Mouse (Mus musculus): Measurements from ENCODE around the gene Gm20431. TPM values are rescaled to one million over a fixed set of nuclear protein-coding genes. Genes with fewer than 3 reads are reported as not detected.

Gene Gm20431
- polyA plus RNA-seq, 1 experiment from 2014 or later = 6.1 TPM

- ATAC-seq (ENCODE audit: low FRiP score, low TSS enrichment) = no peak
- Histone ChIP-seq H3K9ac (ENCODE audit: low read depth, low read length) (no peak overlapping the region), H3K4me3 (ENCODE audit: low read length) (no peak overlapping the region), H3K27ac (ENCODE audit: low read depth, low read length) (no peak overlapping the region), H3K9me3 (ENCODE audit: control insufficient read depth, low read length) (no peaks in the 10 kb centered on the region), H3K27me3 (ENCODE audit: control insufficient read depth, insufficient read depth, low read length) (0 out of 2 replicates have a peak, but pooled peaks cover 4% of the 10 kb centered on the region), H3K4me2 (replicated peaks; ENCODE audit: low read depth, low read length) (no peak overlapping the region), H3K4me1 (ENCODE audit: control insufficient read depth, insufficient read depth, low read length) (0 out of 2 replicates have a peak, but pooled peaks cover 3% of the 10 kb centered on the region), H3K36me3 (ENCODE audit: control insufficient read depth, insufficient read depth, low read length) (peaks cover 25% of the 10 kb centered on the region)
- 72% methylated on average over 17 of the region's 17 CpGs for WGBS
These were observed 55.2 kb downstream of the Gm20431 start for GRCm38 (mm10) chr2:167605817-167606744.

- peak; percentile 81 for ATAC-seq (ENCODE audit: low FRiP score, low TSS enrichment)
- Histone ChIP-seq H3K27me3 (ENCODE audit: control insufficient read depth, insufficient read depth, low read length) (0 out of 2 replicates have a peak, but pooled peaks cover 4% of the 10 kb centered on the region), H3K4me1 (ENCODE audit: control insufficient read depth, insufficient read depth, low read length) (0 out of 2 replicates have a peak, but pooled peaks cover 3% of the 10 kb centered on the region), H3K4me3 (ENCODE audit: low read length) (no peak overlapping the region), H3K4me2 (replicated peaks; ENCODE audit: low read depth, low read length) (no peak overlapping the region), H3K9me3 (ENCODE audit: control insufficient read depth, low read length) (no peaks in the 10 kb centered on the region), H3K36me3 (ENCODE audit: control insufficient read depth, insufficient read depth, low read length) (peaks cover 24% of the 10 kb centered on the region), H3K27ac (ENCODE audit: low read depth, low read length) (no peak overlapping the region), H3K9ac (ENCODE audit: low read depth, low read length) (no peak overlapping the region)
- WGBS = 28% methylated on average over 11 of the region's 11 CpGs
These were observed 56.0 kb downstream of the Gm20431 start for GRCm38 (mm10) chr2:167605178-167605794.

GRCm38 (mm10) chr2:167602978-167603377, 58.3 kb downstream of the Gm20431 start:
- Histone ChIP-seq H3K4me2 (replicated peaks; ENCODE audit: low read depth, low read length) (no peak overlapping the region), H3K27ac (ENCODE audit: low read depth, low read length) (no peak overlapping the region), H3K9ac (ENCODE audit: low read depth, low read length) (no peak overlapping the region; the same call in 1 of the 2 replicates), H3K9me3 (ENCODE audit: control insufficient read depth, low read length) (no peaks in the 10 kb centered on the region), H3K27me3 (ENCODE audit: control insufficient read depth, insufficient read depth, low read length) (0 out of 2 replicates have a peak, but pooled peaks cover 4% of the 10 kb centered on the region), H3K4me1 (ENCODE audit: control insufficient read depth, insufficient read depth, low read length) (peaks cover 6% of the 10 kb centered on the region; the same call in 1 of the 2 replicates), H3K4me3 (ENCODE audit: low read length) (no peak overlapping the region), H3K36me3 (ENCODE audit: control insufficient read depth, insufficient read depth, low read length) (peaks cover 12% of the 10 kb centered on the region)
- 0 out of 2 replicates have a peak, but pooled peaks have one; percentile 16 for ATAC-seq (ENCODE audit: low FRiP score, low TSS enrichment)
- 44% methylated on average over 5 of the region's 5 CpGs for WGBS

GRCm38 (mm10) chr2:167602364-167602763, 58.9 kb downstream of the Gm20431 start:
- peaks cover 9% of the 10 kb centered on the region for H3K36me3 ChIP-seq (ENCODE audit: control insufficient read depth, insufficient read depth, low read length)
- no peaks in the 10 kb centered on the region for H3K9me3 ChIP-seq (ENCODE audit: control insufficient read depth, low read length)
- peaks cover 11% of the 10 kb centered on the region; the same call in 1 of the 2 replicates for H3K4me1 ChIP-seq (ENCODE audit: control insufficient read depth, insufficient read depth, low read length)
- no peak for ATAC-seq (ENCODE audit: low FRiP score, low TSS enrichment)
- 73% methylated on average over 2 of the region's 2 CpGs for WGBS
- no peak overlapping the region for H3K27ac ChIP-seq (ENCODE audit: low read depth, low read length)
- H3K9ac ChIP-seq (ENCODE audit: low read depth, low read length) = no peak overlapping the region
- no peak overlapping the region for H3K4me3 ChIP-seq (ENCODE audit: low read length)
- no peak overlapping the region for H3K4me2 ChIP-seq (replicated peaks; ENCODE audit: low read depth, low read length)
- H3K27me3 ChIP-seq (ENCODE audit: control insufficient read depth, insufficient read depth, low read length) = 0 out of 2 replicates have a peak, but pooled peaks cover 4% of the 10 kb centered on the region

- Histone ChIP-seq H3K27me3 (ENCODE audit: control insufficient read depth, insufficient read depth, low read length) (0 out of 2 replicates have a peak, but pooled peaks cover 4% of the 10 kb centered on the region), H3K27ac (ENCODE audit: low read depth, low read length) (no peak overlapping the region), H3K9ac (ENCODE audit: low read depth, low read length) (no peak overlapping the region), H3K9me3 (ENCODE audit: control insufficient read depth, low read length) (no peaks in the 10 kb centered on the region), H3K36me3 (ENCODE audit: control insufficient read depth, insufficient read depth, low read length) (no peaks in the 10 kb centered on the region), H3K4me1 (ENCODE audit: control insufficient read depth, insufficient read depth, low read length) (peaks cover 28% of the 10 kb centered on the region), H3K4me3 (ENCODE audit: low read length) (no peak overlapping the region), H3K4me2 (replicated peaks; ENCODE audit: low read depth, low read length) (no peak overlapping the region)
- 69% methylated on average over 8 of the region's 8 CpGs for WGBS
- no peak for ATAC-seq (ENCODE audit: low FRiP score, low TSS enrichment)
These were observed 60.8 kb downstream of the Gm20431 start for GRCm38 (mm10) chr2:167600481-167600995.

GRCm38 (mm10) chr2:167599917-167600316, 61.4 kb downstream of the Gm20431 start:
- Histone ChIP-seq H3K27ac (ENCODE audit: low read depth, low read length) (no peak overlapping the region), H3K4me2 (replicated peaks; ENCODE audit: low read depth, low read length) (no peak overlapping the region), H3K4me3 (ENCODE audit: low read length) (no peak overlapping the region), H3K36me3 (ENCODE audit: control insufficient read depth, insufficient read depth, low read length) (no peaks in the 10 kb centered on the region), H3K27me3 (ENCODE audit: control insufficient read depth, insufficient read depth, low read length) (0 out of 2 replicates have a peak, but pooled peaks cover 4% of the 10 kb centered on the region), H3K4me1 (ENCODE audit: control insufficient read depth, insufficient read depth, low read length) (peaks cover 32% of the 10 kb centered on the region), H3K9ac (ENCODE audit: low read depth, low read length) (no peak overlapping the region), H3K9me3 (ENCODE audit: control insufficient read depth, low read length) (no peaks in the 10 kb centered on the region)
- WGBS = 57% methylated on average over 6 of the region's 6 CpGs
- ATAC-seq (ENCODE audit: low FRiP score, low TSS enrichment) = no peak

- Histone ChIP-seq H3K4me2 (replicated peaks; ENCODE audit: low read depth, low read length) (no peak overlapping the region), H3K27me3 (ENCODE audit: control insufficient read depth, insufficient read depth, low read length) (no peaks in the 10 kb centered on the region), H3K36me3 (ENCODE audit: control insufficient read depth, insufficient read depth, low read length) (no peaks in the 10 kb centered on the region), H3K4me3 (ENCODE audit: low read length) (no peak overlapping the region), H3K4me1 (ENCODE audit: control insufficient read depth, insufficient read depth, low read length) (peaks cover 37% of the 10 kb centered on the region), H3K27ac (ENCODE audit: low read depth, low read length) (no peak overlapping the region), H3K9me3 (ENCODE audit: control insufficient read depth, low read length) (no peaks in the 10 kb centered on the region), H3K9ac (ENCODE audit: low read depth, low read length) (no peak overlapping the region)
- 55% methylated on average over 5 of the region's 5 CpGs for WGBS
- no peak for ATAC-seq (ENCODE audit: low FRiP score, low TSS enrichment)
These were observed 62.1 kb downstream of the Gm20431 start for GRCm38 (mm10) chr2:167599195-167599594.

GRCm38 (mm10) chr2:167597492-167598186, 63.7 kb downstream of the Gm20431 start:
- Histone ChIP-seq H3K27ac (ENCODE audit: low read depth, low read length) (peak overlapping the region; percentile 91), H3K4me2 (replicated peaks; ENCODE audit: low read depth, low read length) (peak overlapping the region; percentile 43), H3K4me1 (ENCODE audit: control insufficient read depth, insufficient read depth, low read length) (peaks cover 46% of the 10 kb centered on the region), H3K9me3 (ENCODE audit: control insufficient read depth, low read length) (no peaks in the 10 kb centered on the region), H3K9ac (ENCODE audit: low read depth, low read length) (peak overlapping the region; percentile 56), H3K4me3 (ENCODE audit: low read length) (peak overlapping the region; percentile 18), H3K36me3 (ENCODE audit: control insufficient read depth, insufficient read depth, low read length) (no peaks in the 10 kb centered on the region), H3K27me3 (ENCODE audit: control insufficient read depth, insufficient read depth, low read length) (no peaks in the 10 kb centered on the region)
- 17% methylated on average over 31 of the region's 40 CpGs for WGBS
- ATAC-seq (ENCODE audit: low FRiP score, low TSS enrichment) = peak; percentile 74

Data from kidney, embryonic 14.5 days (tissue).